Mouse (Mus musculus) CH12.LX (cell line): ENCODE measurements around the gene Mov10l1. TPM values are rescaled to one million over a fixed set of nuclear protein-coding genes. Genes with fewer than 3 reads are reported as not detected.

Experiments
- DNase-seq: peaks from one replicate; pipeline ENCODE4 v3.0.0-alpha.2; 2013; ENCODE audit errors: extremely low read depth
- H3K27ac ChIP-seq: 2 replicates; pipeline ENCODE4 v1.5.1; 2012; ENCODE audit warnings: low read depth, mild to moderate bottlenecking, control low read depth, moderate library complexity; ENCODE audit not compliant: insufficient read depth
- H3K27me3 ChIP-seq: replicated peaks from 2 replicates; pipeline ENCODE3; 2012; ENCODE audit warnings: inconsistent platforms
- H3K36me3 ChIP-seq, 2 experiments: replicated peaks in 1 of 2; 2 replicates each; pipeline versions ENCODE3 to v1.6.1; 2012; ENCODE audit warnings: inconsistent platforms in 1 of 2, low read length in 1 of 2, mild to moderate bottlenecking in 1 of 2, mixed read lengths in 1 of 2, moderate library complexity in 1 of 2; ENCODE audit not compliant: control insufficient read depth in 1 of 2, insufficient read depth in 1 of 2
- H3K4me1 ChIP-seq, 2 experiments: 2 replicates each; pipeline ENCODE4 v1.6.1; 2012; ENCODE audit warnings: inconsistent platforms in 1 of 2, moderate library complexity in 1 of 2; ENCODE audit not compliant: insufficient read depth in 2 of 2, control insufficient read depth in 1 of 2
- H3K4me2 ChIP-seq: 2 replicates; pipeline ENCODE4 v1.6.1; 2012; ENCODE audit warnings: low read depth, mild to moderate bottlenecking, control low read depth; ENCODE audit not compliant: poor library complexity, insufficient read depth, severe bottlenecking
- H3K4me3 ChIP-seq, 3 experiments: fragments of 150-350 bp in 1 of 3; sonication (generic) in 1 of 3; replicated peaks in 1 of 3; 2 replicates each; pipeline versions ENCODE3 to v1.5.1; 2011 to 2012; ENCODE audit warnings: low read depth in 2 of 3, low read length in 2 of 3, mild to moderate bottlenecking in 2 of 3, moderate library complexity in 2 of 3, control low read depth in 1 of 3, improper control_type of control experiment in 1 of 3, inconsistent platforms in 1 of 3, mixed read lengths in 1 of 3; ENCODE audit not compliant: poor library complexity in 1 of 3
- H3K79me2 ChIP-seq: replicated peaks from 2 replicates; pipeline ENCODE4 v1.6.1; 2012; ENCODE audit warnings: mild to moderate bottlenecking, moderate library complexity; ENCODE audit not compliant: control insufficient read depth, poor library complexity, insufficient read depth, severe bottlenecking; ENCODE audit errors: extremely low read depth
- H3K9ac ChIP-seq: 2 replicates; pipeline ENCODE4 v1.6.1; 2012; ENCODE audit warnings: low read depth, mild to moderate bottlenecking, control low read depth, moderate library complexity; ENCODE audit not compliant: insufficient read depth
- H3K9me3 ChIP-seq: replicated peaks from 2 replicates; pipeline ENCODE3; 2012; ENCODE audit warnings: low read length, inconsistent platforms, mixed read lengths
- ELF1 ChIP-seq: IDR thresholded peaks from 2 replicates; pipeline ENCODE4 v1.6.1; 2014; ENCODE audit warnings: low read depth, mild to moderate bottlenecking, inconsistent platforms, low read length, improper control_type of control experiment
- GABPA ChIP-seq: IDR thresholded peaks from 2 replicates; pipeline ENCODE4 v1.6.1; 2012; ENCODE audit warnings: low read depth, low read length, improper control_type of control experiment, inconsistent platforms; ENCODE audit not compliant: insufficient replicate concordance
- HCFC1 ChIP-seq: IDR thresholded peaks from 2 replicates; pipeline ENCODE4 v1.6.1; 2012; ENCODE audit warnings: low read depth, mild to moderate bottlenecking, inconsistent platforms, low read length, improper control_type of control experiment
- JUN ChIP-seq: IDR thresholded peaks from 2 replicates; pipeline ENCODE4 v1.6.1; 2011; ENCODE audit warnings: low read depth, mild to moderate bottlenecking, low read length, improper control_type of control experiment, moderate library complexity; ENCODE audit not compliant: insufficient read depth
- MAFK ChIP-seq: IDR thresholded peaks from 2 replicates; pipeline ENCODE4 v1.6.1; 2011; ENCODE audit warnings: low read length, improper control_type of control experiment; ENCODE audit not compliant: insufficient replicate concordance
- MAX ChIP-seq: IDR thresholded peaks from 2 replicates; pipeline ENCODE4 v1.6.1; 2011; ENCODE audit warnings: low read length, improper control_type of control experiment
- MAZ ChIP-seq: IDR thresholded peaks from 2 replicates; pipeline ENCODE4 v1.6.1; 2012; ENCODE audit warnings: low read depth, mild to moderate bottlenecking, inconsistent platforms, low read length, improper control_type of control experiment, moderate library complexity
- MEF2A ChIP-seq: IDR thresholded peaks from 2 replicates; pipeline ENCODE4 v1.6.1; 2014; ENCODE audit warnings: low read depth, mild to moderate bottlenecking, inconsistent platforms, low read length, improper control_type of control experiment, borderline replicate concordance
- MXI1 ChIP-seq: IDR thresholded peaks from 2 replicates; pipeline ENCODE4 v1.6.1; 2011; ENCODE audit warnings: mild to moderate bottlenecking, low read depth, low read length, improper control_type of control experiment
- MYC ChIP-seq: IDR thresholded peaks from 2 replicates; pipeline ENCODE4 v1.6.1; 2011; ENCODE audit warnings: low read depth, mild to moderate bottlenecking, improper control_type of control experiment, low read length
- NRF1 ChIP-seq: IDR thresholded peaks from 2 replicates; pipeline ENCODE4 v1.6.1; 2014; ENCODE audit warnings: low read depth, mild to moderate bottlenecking, inconsistent platforms, low read length, improper control_type of control experiment, moderate library complexity
- PAX5 ChIP-seq: IDR thresholded peaks from 2 replicates; pipeline ENCODE4 v1.6.1; 2012; ENCODE audit warnings: low read length, inconsistent platforms, mixed read lengths
- POLR2A ChIP-seq: IDR thresholded peaks from 2 replicates; pipeline ENCODE4 v1.6.1; 2011; ENCODE audit warnings: low read depth, mild to moderate bottlenecking, improper control_type of control experiment, low read length
- POLR2AphosphoS2 ChIP-seq: IDR thresholded peaks from 2 replicates; pipeline ENCODE4 v1.6.1; 2011; ENCODE audit warnings: low read depth, low read length, improper control_type of control experiment
- RCOR1 ChIP-seq: conservative IDR thresholded peaks from 2 replicates; pipeline ENCODE4 v1.6.1; 2012; ENCODE audit warnings: low read depth, mild to moderate bottlenecking, inconsistent platforms, low read length, improper control_type of control experiment
- SIN3A ChIP-seq: IDR thresholded peaks from 2 replicates; pipeline ENCODE4 v1.6.1; 2012; ENCODE audit warnings: low read length, improper control_type of control experiment, inconsistent platforms
- TBP ChIP-seq: conservative IDR thresholded peaks from 2 replicates; pipeline ENCODE4 v1.6.1; 2011; ENCODE audit warnings: low read depth, low read length, improper control_type of control experiment
- UBTF ChIP-seq: IDR thresholded peaks from 2 replicates; pipeline ENCODE4 v1.6.1; 2012; ENCODE audit warnings: low read depth, mild to moderate bottlenecking, inconsistent platforms, low read length, improper control_type of control experiment, moderate library complexity
- USF1 ChIP-seq: IDR thresholded peaks from 2 replicates; pipeline ENCODE4 v1.6.1; 2014; ENCODE audit warnings: low read depth, mild to moderate bottlenecking, inconsistent platforms, low read length, improper control_type of control experiment
- ZMIZ1 ChIP-seq: IDR thresholded peaks from 2 replicates; pipeline ENCODE4 v1.6.1; 2012; ENCODE audit warnings: low read depth, mild to moderate bottlenecking, inconsistent platforms, low read length, improper control_type of control experiment
- dilution Hi-C: fragments of 300-500 bp; cut with MboI; formaldehyde crosslinking; loops from 2 replicates; pipeline ENCODE4 v1.14.3; 2020; ENCODE audit warnings: low sequenced_read_pairs; ENCODE audit not compliant: extremely low pct_unique_long_range_greater_than_20kb, extremely low pct_ligation_motif_present
- in situ Hi-C: fragments of 300-500 bp; cut with MboI; formaldehyde crosslinking; loops from 3 replicates; pipeline ENCODE4 v1.14.3; 2019; ENCODE audit warnings: low sequenced_read_pairs, low pct_ligation_motif_present, low pct_unique_long_range_greater_than_20kb, mixed read lengths
- polyA plus RNA-seq: library from polyadenylated mRNA; unstranded; fragments of >175 nt; gene quantifications from 2 replicates; pipeline ENCODE4 v1.2.1, GENCODE M21; 2012; ENCODE audit warnings: low read depth; ENCODE audit not compliant: insufficient read length
- total RNA-seq, 2 experiments: library from RNA; depleted of rRNA; stranded (reverse); fragments of 300-350 nt in 1 of 2; fragments of >200 nt in 1 of 2; gene quantifications; 2 replicates each; pipeline ENCODE4 v1.2.3; 2012 to 2014

The Mov10l1 gene
- total and polyA plus RNA-seq, 3 experiments: not detected

DNA sequence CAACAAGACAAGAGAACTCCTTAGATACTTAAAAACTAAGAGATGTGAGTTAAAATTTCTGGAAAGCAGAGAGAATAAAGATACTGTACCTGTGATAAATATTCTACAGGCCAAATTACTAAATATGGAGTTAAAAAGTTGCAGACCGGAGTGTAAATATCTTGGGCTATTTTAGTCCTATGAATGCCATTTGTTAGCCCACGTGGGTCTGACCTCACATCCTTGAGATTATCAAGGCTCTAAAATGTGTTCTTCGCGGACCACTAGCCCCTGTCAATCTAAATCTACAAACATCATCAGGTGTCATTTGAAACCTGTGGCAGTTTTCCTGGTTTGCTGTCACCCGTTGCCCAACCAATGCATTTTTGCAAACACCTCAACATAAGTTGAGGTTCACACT, 39.9 kb upstream of the Mov10l1 start:
- Histone ChIP-seq H3K36me3 (no peaks in the 10 kb centered on the region), H3K27me3 (peaks cover 77% of the 10 kb centered on the region), H3K9me3 (peaks cover 9% of the 10 kb centered on the region), H3K9ac (no peak overlapping the region), H3K27ac (no peak overlapping the region), H3K4me2 (no peak overlapping the region), H3K4me1 (no peaks in the 10 kb centered on the region), H3K79me2 (no peaks in the 10 kb centered on the region), H3K4me3 (no peak overlapping the region)
- dilution Hi-C loops (no loop called here), in situ Hi-C loops (no loop called here)
- TF ChIP-seq HCFC1: no peak
- TF ChIP-seq NRF1: no peak
- TF ChIP-seq POLR2AphosphoS2: no peak
- no peak for DNase-seq

DNA sequence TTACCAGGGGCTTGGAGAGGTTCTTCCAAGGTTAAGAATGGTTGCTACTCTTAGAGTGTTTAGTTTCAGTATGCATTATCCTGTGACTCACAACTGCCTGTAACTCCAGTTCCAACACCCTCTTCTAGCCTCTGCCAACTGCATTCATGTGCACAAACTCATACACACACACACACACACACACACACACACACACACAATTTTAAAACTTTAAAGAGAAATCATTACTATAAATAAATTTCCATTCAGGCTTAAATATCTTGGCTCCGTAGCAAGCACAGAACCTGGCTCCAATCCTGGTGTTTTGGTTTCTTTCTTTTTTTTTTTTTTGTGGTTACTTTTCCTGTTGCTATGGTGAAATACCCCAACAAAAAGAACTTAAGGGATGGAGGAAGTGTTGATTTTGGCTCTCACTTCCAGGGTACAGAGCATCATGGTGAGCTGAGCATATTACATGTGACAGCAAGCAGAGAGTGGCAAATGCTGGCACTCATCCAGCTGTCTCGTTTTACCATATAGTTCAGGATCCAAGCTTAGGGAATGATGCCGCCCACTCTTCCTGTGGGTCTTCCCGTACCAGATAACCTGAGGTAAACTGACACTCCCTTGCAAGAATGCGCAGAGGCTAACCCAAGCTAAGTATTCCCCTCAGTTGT, 38.7 kb upstream of the Mov10l1 start:
- Histone ChIP-seq H3K9ac (no peak overlapping the region), H3K4me2 (no peak overlapping the region), H3K27me3 (peaks cover 81% of the 10 kb centered on the region), H3K27ac (no peak overlapping the region), H3K79me2 (no peaks in the 10 kb centered on the region), H3K9me3 (peaks cover 9% of the 10 kb centered on the region), H3K4me3 (no peak overlapping the region), H3K36me3 (no peaks in the 10 kb centered on the region)
- no peak for DNase-seq
- dilution Hi-C loops: no loop called here
- in situ Hi-C loops: no loop called here
- TF ChIP-seq UBTF (no peak), SIN3A (no peak), TBP (no peak), MAFK (no peak), ELF1 (no peak), JUN (no peak), RCOR1 (no peak), PAX5 (no peak), GABPA (no peak), MYC (no peak), NRF1 (no peak), MAX (no peak), MAZ (no peak), MXI1 (no peak), POLR2AphosphoS2 (no peak), HCFC1 (no peak), MEF2A (no peak), POLR2A (no peak), ZMIZ1 (no peak), USF1 (no peak)
- TF ChIP-seq, all 38 proteins: peak for 0
- H3K4me1 ChIP-seq: no peaks in the 10 kb centered on the region
